Mouse (Mus musculus) CH12.LX (cell line): ENCODE measurements around the gene Klf5. TPM values are rescaled to one million over a fixed set of nuclear protein-coding genes. Genes with fewer than 3 reads are reported as not detected.

Source experiments
- DNase-seq: peaks from one replicate; pipeline ENCODE4 v3.0.0-alpha.2; 2013; ENCODE audit errors: extremely low read depth
- H3K27ac ChIP-seq: 2 replicates; pipeline ENCODE4 v1.5.1; 2012; ENCODE audit warnings: low read depth, mild to moderate bottlenecking, control low read depth, moderate library complexity; ENCODE audit not compliant: insufficient read depth
- H3K27me3 ChIP-seq: replicated peaks from 2 replicates; pipeline ENCODE3; 2012; ENCODE audit warnings: inconsistent platforms
- H3K36me3 ChIP-seq, 2 experiments: replicated peaks in 1 of 2; 2 replicates each; pipeline versions ENCODE3 to v1.6.1; 2012; ENCODE audit warnings: inconsistent platforms in 1 of 2, low read length in 1 of 2, mild to moderate bottlenecking in 1 of 2, mixed read lengths in 1 of 2, moderate library complexity in 1 of 2; ENCODE audit not compliant: control insufficient read depth in 1 of 2, insufficient read depth in 1 of 2
- H3K4me1 ChIP-seq, 2 experiments: 2 replicates each; pipeline ENCODE4 v1.6.1; 2012; ENCODE audit warnings: inconsistent platforms in 1 of 2, moderate library complexity in 1 of 2; ENCODE audit not compliant: insufficient read depth in 2 of 2, control insufficient read depth in 1 of 2
- H3K4me2 ChIP-seq: 2 replicates; pipeline ENCODE4 v1.6.1; 2012; ENCODE audit warnings: low read depth, mild to moderate bottlenecking, control low read depth; ENCODE audit not compliant: poor library complexity, insufficient read depth, severe bottlenecking
- H3K4me3 ChIP-seq, 3 experiments: fragments of 150-350 bp in 1 of 3; sonication (generic) in 1 of 3; replicated peaks in 1 of 3; 2 replicates each; pipeline versions ENCODE3 to v1.5.1; 2011 to 2012; ENCODE audit warnings: low read depth in 2 of 3, low read length in 2 of 3, mild to moderate bottlenecking in 2 of 3, moderate library complexity in 2 of 3, control low read depth in 1 of 3, improper control_type of control experiment in 1 of 3, inconsistent platforms in 1 of 3, mixed read lengths in 1 of 3; ENCODE audit not compliant: poor library complexity in 1 of 3
- H3K79me2 ChIP-seq: replicated peaks from 2 replicates; pipeline ENCODE4 v1.6.1; 2012; ENCODE audit warnings: mild to moderate bottlenecking, moderate library complexity; ENCODE audit not compliant: control insufficient read depth, poor library complexity, insufficient read depth, severe bottlenecking; ENCODE audit errors: extremely low read depth
- H3K9ac ChIP-seq: 2 replicates; pipeline ENCODE4 v1.6.1; 2012; ENCODE audit warnings: low read depth, mild to moderate bottlenecking, control low read depth, moderate library complexity; ENCODE audit not compliant: insufficient read depth
- H3K9me3 ChIP-seq: replicated peaks from 2 replicates; pipeline ENCODE3; 2012; ENCODE audit warnings: low read length, inconsistent platforms, mixed read lengths
- CTCF ChIP-seq, 2 experiments: IDR thresholded peaks in 1 of 2; conservative IDR thresholded peaks in 1 of 2; 2 replicates each; pipeline ENCODE4 v1.5.1; 2011 to 2012; ENCODE audit warnings: low read depth in 2 of 2, low read length in 2 of 2, improper control_type of control experiment in 1 of 2, inconsistent platforms in 1 of 2, mild to moderate bottlenecking in 1 of 2, moderate library complexity in 1 of 2
- ELF1 ChIP-seq: IDR thresholded peaks from 2 replicates; pipeline ENCODE4 v1.6.1; 2014; ENCODE audit warnings: low read depth, mild to moderate bottlenecking, inconsistent platforms, low read length, improper control_type of control experiment
- ETS1 ChIP-seq: conservative IDR thresholded peaks from 2 replicates; pipeline ENCODE4 v1.6.1; 2012; ENCODE audit warnings: low read depth, mild to moderate bottlenecking, inconsistent platforms, low read length, improper control_type of control experiment, moderate library complexity
- GABPA ChIP-seq: IDR thresholded peaks from 2 replicates; pipeline ENCODE4 v1.6.1; 2012; ENCODE audit warnings: low read depth, low read length, improper control_type of control experiment, inconsistent platforms; ENCODE audit not compliant: insufficient replicate concordance
- HCFC1 ChIP-seq: IDR thresholded peaks from 2 replicates; pipeline ENCODE4 v1.6.1; 2012; ENCODE audit warnings: low read depth, mild to moderate bottlenecking, inconsistent platforms, low read length, improper control_type of control experiment
- KAT2A ChIP-seq: IDR thresholded peaks from 2 replicates; pipeline ENCODE4 v1.6.1; 2012; ENCODE audit warnings: low read length, improper control_type of control experiment, inconsistent platforms; ENCODE audit not compliant: insufficient replicate concordance
- MAX ChIP-seq: IDR thresholded peaks from 2 replicates; pipeline ENCODE4 v1.6.1; 2011; ENCODE audit warnings: low read length, improper control_type of control experiment
- MEF2A ChIP-seq: IDR thresholded peaks from 2 replicates; pipeline ENCODE4 v1.6.1; 2014; ENCODE audit warnings: low read depth, mild to moderate bottlenecking, inconsistent platforms, low read length, improper control_type of control experiment, borderline replicate concordance
- NRF1 ChIP-seq: IDR thresholded peaks from 2 replicates; pipeline ENCODE4 v1.6.1; 2014; ENCODE audit warnings: low read depth, mild to moderate bottlenecking, inconsistent platforms, low read length, improper control_type of control experiment, moderate library complexity
- PAX5 ChIP-seq: IDR thresholded peaks from 2 replicates; pipeline ENCODE4 v1.6.1; 2012; ENCODE audit warnings: low read length, inconsistent platforms, mixed read lengths
- POLR2A ChIP-seq: IDR thresholded peaks from 2 replicates; pipeline ENCODE4 v1.6.1; 2011; ENCODE audit warnings: low read depth, mild to moderate bottlenecking, improper control_type of control experiment, low read length
- ZC3H11A ChIP-seq: IDR thresholded peaks from 2 replicates; pipeline ENCODE4 v1.6.1; 2012; ENCODE audit warnings: low read depth, mild to moderate bottlenecking, inconsistent platforms, low read length, improper control_type of control experiment
- ZKSCAN1 ChIP-seq: IDR thresholded peaks from 2 replicates; pipeline ENCODE4 v1.6.1; 2012; ENCODE audit warnings: low read depth, inconsistent platforms, low read length, improper control_type of control experiment, borderline replicate concordance
- dilution Hi-C: fragments of 300-500 bp; cut with MboI; formaldehyde crosslinking; loops from 2 replicates; pipeline ENCODE4 v1.14.3; 2020; ENCODE audit warnings: low sequenced_read_pairs; ENCODE audit not compliant: extremely low pct_unique_long_range_greater_than_20kb, extremely low pct_ligation_motif_present
- in situ Hi-C: fragments of 300-500 bp; cut with MboI; formaldehyde crosslinking; loops from 3 replicates; pipeline ENCODE4 v1.14.3; 2019; ENCODE audit warnings: low sequenced_read_pairs, low pct_ligation_motif_present, low pct_unique_long_range_greater_than_20kb, mixed read lengths
- polyA plus RNA-seq: library from polyadenylated mRNA; unstranded; fragments of >175 nt; gene quantifications from 2 replicates; pipeline ENCODE4 v1.2.1, GENCODE M21; 2012; ENCODE audit warnings: low read depth; ENCODE audit not compliant: insufficient read length
- total RNA-seq, 2 experiments: library from RNA; depleted of rRNA; stranded (reverse); fragments of 300-350 nt in 1 of 2; fragments of >200 nt in 1 of 2; gene quantifications; 2 replicates each; pipeline ENCODE4 v1.2.3; 2012 to 2014

The Klf5 gene
- total and polyA plus RNA-seq, 3 experiments = 0.08 TPM; not detected in 2

GRCm38 (mm10) chr14:99310358-99310757 lies 11.9 kb downstream of the Klf5 start (continued):
- TF ChIP-seq ZC3H11A = no peak

- no peak for DNase-seq
- H3K4me3 ChIP-seq = no peak overlapping the region
- no peak overlapping the region for H3K27ac ChIP-seq
- no peak overlapping the region for H3K4me2 ChIP-seq
- no peaks in the 10 kb centered on the region for H3K36me3 ChIP-seq
- no peak overlapping the region for H3K9ac ChIP-seq
- H3K79me2 ChIP-seq = no peaks in the 10 kb centered on the region
- no peak for TF ChIP-seq KAT2A
- TF ChIP-seq HCFC1 = no peak
- TF ChIP-seq CTCF (conservative IDR thresholded peaks at IDR 0.05 in 1 of 2, IDR thresholded peaks at IDR 0.05 in 1 of 2; ENCODE audit: low read depth in 2 of 2, low read length in 2 of 2) = no peak
- in situ Hi-C loops = no loop called here
- peaks cover 0 to 10% of the 10 kb centered on the region in 2 experiments; a peak in 2 of 4 replicates for H3K4me1 ChIP-seq
- H3K27me3 ChIP-seq = no peaks in the 10 kb centered on the region
- no peaks in the 10 kb centered on the region for H3K9me3 ChIP-seq
- dilution Hi-C loops = no loop called here
Observed at GRCm38 (mm10) chr14:99313062-99313461, 14.6 kb downstream of the Klf5 start.

- Histone ChIP-seq H3K27me3 (no peaks in the 10 kb centered on the region), H3K36me3 (no peaks in the 10 kb centered on the region), H3K4me2 (no peak overlapping the region)
- TF ChIP-seq MAX (no peak), ZKSCAN1 (no peak), ETS1 (no peak), NRF1 (no peak), ELF1 (no peak), GABPA (no peak), MEF2A (no peak)
- TF ChIP-seq, all 38 proteins: peak for 0
- Histone ChIP-seq H3K79me2 (no peaks in the 10 kb centered on the region), H3K27ac (no peak overlapping the region), H3K9ac (no peak overlapping the region), H3K4me1 (peaks cover 0 to 10% of the 10 kb centered on the region in 2 experiments; a peak in 2 of 4 replicates), H3K9me3 (no peaks in the 10 kb centered on the region), H3K4me3 (no peak overlapping the region)
- no peak for DNase-seq
- in situ Hi-C loops = no loop called here
- dilution Hi-C loops = no loop called here
Observed at GRCm38 (mm10) chr14:99316275-99316674, 17.8 kb downstream of the Klf5 start.

GRCm38 (mm10) chr14:99320736-99321135 lies 22.2 kb downstream of the Klf5 start:
- Histone ChIP-seq H3K27ac (no peak overlapping the region), H3K36me3 (no peaks in the 10 kb centered on the region), H3K27me3 (no peaks in the 10 kb centered on the region), H3K4me2 (no peak overlapping the region), H3K4me3 (no peak overlapping the region), H3K79me2 (no peaks in the 10 kb centered on the region), H3K9me3 (no peaks in the 10 kb centered on the region), H3K9ac (no peak overlapping the region), H3K4me1 (peaks cover 7 to 14% of the 10 kb centered on the region in 2 experiments)
- DNase-seq = no peak
- TF ChIP-seq POLR2A (no peak), PAX5 (no peak)
- in situ Hi-C loops = no loop called here
- dilution Hi-C loops = no loop called here
